Mouse (Mus musculus) left cerebral cortex, postnatal 14 days (tissue): ENCODE measurements at regions not wholly inside any gene's neighbourhood (a gene's known extent, or its start where the extent isn't known, plus 50 kb on each side); places are given as distances from the start of the nearest gene placed in this dataset.
A peak's percentile ranks its signal among the peaks of the same experiment; 100 is the strongest.

Experiments used
- DNase-seq, 2 experiments: peaks; one replicate each; pipeline ENCODE4 v3.0.0; 2021 to 2022; ENCODE audit warnings: low spot score in 2 of 2, mixed read lengths in 1 of 2
- intact Hi-C: fragments of 180-260 bp; cut with DNase I; formaldehyde crosslinking; loops from one replicate; pipeline ENCODE4 v1.15.1; 2025

- intact Hi-C loops, result no loop called here
- peak; percentile 77 for DNase-seq
These were observed 106.7 kb upstream of the Col1a2 start for GRCm38 (mm10) chr6:4397695-4398598.

DNA sequence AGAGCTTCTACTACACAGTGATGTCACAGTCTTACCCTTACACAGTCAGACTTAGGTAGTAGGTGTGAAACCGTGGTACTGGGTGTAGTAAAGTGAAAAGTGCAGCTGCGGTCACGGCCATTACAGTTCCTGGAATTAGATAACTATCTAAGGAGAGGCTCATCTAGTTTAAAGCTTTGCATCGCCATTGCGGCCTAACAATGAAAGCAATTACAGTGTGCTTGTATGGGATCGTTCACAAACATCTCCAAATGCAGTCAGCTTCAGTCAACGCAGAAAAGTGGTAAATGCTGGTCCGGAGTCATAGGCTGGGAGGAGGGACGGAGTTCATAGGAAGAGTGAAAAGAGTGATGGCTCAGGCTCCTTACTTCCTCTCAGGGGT lies 106.0 kb upstream of the Col1a2 start:
- intact Hi-C loops, result no loop called here
- no peak for DNase-seq

GRCm38 (mm10) chr6:4405301-4405700 lies 99.3 kb upstream of the Col1a2 start:
- intact Hi-C loops, result no loop called here
- peak in 1 of 2 experiments; percentile 41 for DNase-seq

DNA sequence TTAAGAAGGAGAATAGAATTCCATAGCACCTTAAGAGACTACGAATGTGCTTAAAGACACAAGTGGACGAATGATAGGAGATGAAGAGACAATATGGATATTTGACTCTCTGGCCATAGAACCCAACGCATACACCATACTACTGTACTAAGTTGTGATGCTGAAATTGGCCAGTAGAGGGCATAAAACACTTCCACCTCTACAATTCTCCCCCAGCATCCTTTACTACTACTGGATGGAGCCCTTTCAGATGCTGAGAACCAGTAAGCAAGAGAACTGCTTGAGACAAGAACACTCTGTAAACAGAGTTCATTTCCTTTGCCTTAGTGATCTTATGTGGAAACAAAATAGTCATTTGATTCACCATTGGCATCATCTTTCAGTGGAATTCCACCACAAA lies 96.9 kb upstream of the Col1a2 start:
- peak in 1 of 2 experiments; percentile 23 for DNase-seq
- intact Hi-C loops, result no loop called here

GRCm38 (mm10) chr6:4413201-4413600 lies 91.4 kb upstream of the Col1a2 start:
- intact Hi-C loops, result loop anchor here (10.0 kb wide), 3 partner anchors 702 to 972 kb away; partner anchors contain the start of gene Asb4
- no peak for DNase-seq

DNA sequence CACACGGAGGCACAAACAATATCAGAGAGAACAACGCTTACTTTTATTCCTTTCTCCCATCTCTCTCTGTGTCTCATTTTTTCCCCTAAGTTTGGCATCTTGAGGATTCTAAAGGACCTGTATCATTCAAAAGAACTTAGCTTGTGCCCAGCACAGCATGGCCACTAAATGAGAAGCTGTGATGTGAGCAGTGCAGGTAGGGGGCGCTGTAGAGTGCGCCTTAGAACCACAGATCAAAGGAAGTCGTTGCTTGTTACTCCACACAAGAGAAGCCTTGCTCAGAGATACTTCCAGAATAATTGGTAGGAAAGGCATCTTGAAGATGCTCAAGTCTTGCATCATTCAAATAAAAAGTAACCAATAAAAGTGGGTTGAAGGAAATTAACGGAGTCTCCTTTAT lies 90.4 kb upstream of the Col1a2 start:
- peak; percentile 31 to 52 for DNase-seq
- intact Hi-C loops, result loop anchor here (10.0 kb wide), 3 partner anchors 701 to 971 kb away; partner anchors contain the start of gene Asb4

DNA sequence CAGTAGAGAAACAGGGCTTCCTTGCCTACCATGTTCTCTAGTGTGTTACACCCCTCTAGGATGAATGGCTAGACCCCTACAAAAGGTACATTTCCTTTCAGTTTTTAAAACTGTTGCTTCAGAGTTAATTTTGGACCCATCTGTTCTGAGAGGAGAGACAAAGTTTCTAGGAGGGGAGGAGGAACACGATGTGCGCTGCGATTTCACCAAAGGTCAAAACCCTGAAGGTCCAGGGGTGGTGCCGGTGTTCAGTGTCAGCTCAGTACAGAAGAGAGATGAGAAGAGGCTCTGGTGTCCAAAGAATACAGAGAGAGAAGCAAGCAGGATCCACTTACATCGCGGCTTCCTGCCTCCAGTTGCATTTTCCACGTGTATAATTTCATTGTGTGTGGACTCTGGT lies 89.4 kb upstream of the Col1a2 start:
- intact Hi-C loops, result loop anchor here (5.0 to 10.0 kb wide), 4 partner anchors 132 to 970 kb away; partner anchors contain the start of gene Asb4
- no peak for DNase-seq

- intact Hi-C loops, result loop anchor here (5.0 to 10.0 kb wide), 4 partner anchors 130 to 968 kb away; partner anchors contain the start of gene Asb4
- peak; percentile 22 to 63 for DNase-seq
These were observed 87.3 kb upstream of the Col1a2 start for GRCm38 (mm10) chr6:4417247-4417709.

DNA sequence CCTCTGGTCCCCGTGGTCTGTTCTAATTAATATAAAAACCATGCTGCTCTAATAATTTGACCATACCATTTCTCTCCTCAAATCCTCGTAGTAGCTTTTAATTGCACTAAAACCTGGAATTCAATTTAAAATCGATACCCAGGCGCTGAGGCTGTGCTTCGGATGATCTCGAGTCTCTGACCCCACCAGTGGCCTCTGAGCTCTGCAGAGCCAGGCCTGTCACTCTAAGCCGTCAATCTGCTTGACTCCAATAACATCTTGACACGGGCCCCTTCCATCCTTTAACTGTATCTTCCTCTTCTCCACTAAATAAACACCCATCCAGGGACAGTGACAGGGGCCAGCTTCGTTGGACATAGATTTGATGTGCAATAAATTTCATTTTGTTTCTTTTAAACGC lies 86.2 kb upstream of the Col1a2 start:
- DNase-seq, result no peak
- intact Hi-C loops, result loop anchor here (5.0 to 10.0 kb wide), 4 partner anchors 129 to 966 kb away; partner anchors contain the start of gene Asb4

GRCm38 (mm10) chr6:4418941-4419351 lies 85.7 kb upstream of the Col1a2 start:
- DNase-seq, result no peak
- intact Hi-C loops, result loop anchor here (5.0 to 10.0 kb wide), 4 partner anchors 128 to 966 kb away; partner anchors contain the start of gene Asb4

DNA sequence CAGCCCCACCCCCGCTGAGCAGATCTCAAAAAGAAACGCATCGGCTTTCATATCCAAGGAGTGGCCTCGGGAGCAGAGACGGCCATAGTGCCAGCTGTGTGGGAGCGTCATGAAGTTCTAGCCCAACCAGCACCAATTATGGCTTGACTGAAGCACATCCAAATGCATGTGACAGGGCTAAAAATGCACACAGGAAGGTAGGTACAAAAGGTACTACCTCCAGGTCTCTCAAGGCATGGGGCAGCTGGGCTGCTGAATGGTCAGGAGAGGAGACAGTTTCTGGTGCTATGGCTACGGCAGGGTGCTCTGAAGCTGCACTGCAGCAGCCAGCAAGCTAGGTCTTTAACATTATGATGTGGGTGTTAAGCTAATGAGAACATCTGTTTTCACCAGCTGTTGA lies 83.1 kb upstream of the Col1a2 start:
- no peak for DNase-seq
- intact Hi-C loops, result no loop called here

- intact Hi-C loops, result no loop called here
- no peak for DNase-seq
These were observed 77.5 kb upstream of the Col1a2 start for GRCm38 (mm10) chr6:4427122-4427521.

GRCm38 (mm10) chr6:4430704-4431310 lies 73.8 kb upstream of the Col1a2 start:
- peak in 1 of 2 experiments; percentile 13 for DNase-seq
- intact Hi-C loops, result no loop called here

- intact Hi-C loops, result no loop called here
- DNase-seq, result no peak
These were observed 72.4 kb upstream of the Col1a2 start for GRCm38 (mm10) chr6:4432192-4432591.

GRCm38 (mm10) chr6:4436439-4436838 lies 68.2 kb upstream of the Col1a2 start:
- no peak for DNase-seq
- intact Hi-C loops, result no loop called here

- intact Hi-C loops, result no loop called here
- no peak for DNase-seq
These were observed 67.7 kb upstream of the Col1a2 start for GRCm38 (mm10) chr6:4436874-4437273.

GRCm38 (mm10) chr6:4441618-4442167 lies 62.9 kb upstream of the Col1a2 start:
- no peak for DNase-seq
- intact Hi-C loops, result no loop called here

DNA sequence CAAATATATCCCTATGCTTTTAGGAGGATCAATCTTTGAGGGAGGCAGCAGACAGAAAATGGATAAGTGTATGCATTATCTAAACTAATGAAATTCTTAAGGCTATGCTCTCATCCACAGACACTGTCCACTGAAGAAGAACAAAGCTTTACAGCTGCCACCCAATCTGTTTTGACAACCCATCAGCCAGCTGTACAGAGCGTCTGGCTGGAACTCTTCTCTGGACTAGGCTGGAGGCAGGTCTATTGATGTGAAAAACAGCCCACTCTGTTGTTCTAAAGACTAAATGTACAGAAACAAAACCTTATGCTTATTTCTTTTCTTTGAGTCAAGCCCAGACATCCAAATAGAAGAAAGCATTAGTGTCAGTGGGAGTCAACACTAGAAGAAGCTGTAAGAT lies 58.7 kb upstream of the Col1a2 start:
- DNase-seq, result no peak
- intact Hi-C loops, result no loop called here

DNA sequence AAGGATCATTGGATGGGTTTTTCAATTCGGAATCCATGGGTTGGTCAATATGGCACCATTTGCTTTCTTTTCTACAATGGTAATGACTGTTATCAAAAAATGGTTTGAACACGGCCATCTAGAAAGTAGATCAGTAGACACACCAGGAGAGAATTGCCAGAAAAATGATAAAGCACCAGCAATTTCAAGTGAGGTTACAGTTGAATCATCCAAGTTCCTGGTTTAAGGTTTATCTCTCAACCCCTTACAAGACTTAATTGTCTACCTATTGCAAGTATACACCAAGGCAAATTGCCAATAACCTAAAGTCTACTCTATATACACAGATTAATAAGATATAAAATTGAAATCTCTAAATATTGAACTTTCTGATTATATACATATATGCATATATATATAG lies 53.4 kb upstream of the Col1a2 start:
- no peak for DNase-seq
- intact Hi-C loops, result no loop called here
